Mouse (Mus musculus) neural tube, embryonic 12.5 days (tissue): ENCODE data around the gene Sobp. TPM values are rescaled to one million over a fixed set of nuclear protein-coding genes. Genes with fewer than 3 reads are reported as not detected.
A peak's percentile ranks its signal among the peaks of the same experiment; 100 is the strongest.

Experiments used
- ATAC-seq: fragments of 200-750 bp; cut with Nextera tagmentation; 2 replicates; pipeline ENCODE4 v1.8.0; 2017; ENCODE audit warnings: low read depth, mild to moderate bottlenecking, moderate TSS enrichment, moderate library complexity; ENCODE audit not compliant: low FRiP score
- H3K27ac ChIP-seq: fragments of 300-500 bp; sonication (generic); 2 replicates; pipeline ENCODE4 v1.5.1; 2016
- H3K27me3 ChIP-seq: fragments of 300-500 bp; sonication (generic); replicated peaks from 2 replicates; pipeline ENCODE4 v1.6.1; 2016; ENCODE audit warnings: mild to moderate bottlenecking
- H3K36me3 ChIP-seq: fragments of 300-500 bp; sonication (generic); 2 replicates; pipeline ENCODE4 v1.6.1; 2016; ENCODE audit warnings: mild to moderate bottlenecking
- H3K4me1 ChIP-seq: fragments of 300-500 bp; sonication (generic); 2 replicates; pipeline ENCODE4 v1.6.1; 2016
- H3K4me2 ChIP-seq: fragments of 300-500 bp; sonication (generic); replicated peaks from 2 replicates; pipeline ENCODE4 v1.6.1; 2016; ENCODE audit warnings: mild to moderate bottlenecking
- H3K4me3 ChIP-seq: fragments of 300-500 bp; sonication (generic); 2 replicates; pipeline ENCODE4 v1.5.1; 2016
- H3K9ac ChIP-seq: fragments of 300-500 bp; sonication (generic); 2 replicates; pipeline ENCODE4 v1.6.1; 2016; ENCODE audit warnings: mild to moderate bottlenecking
- H3K9me3 ChIP-seq: fragments of 300-500 bp; sonication (generic); 2 replicates; pipeline ENCODE4 v1.6.1; 2016; ENCODE audit warnings: mild to moderate bottlenecking
- WGBS: fragments of 180-500 bp; shearing (Covaris S2); methylation state at CpG from one replicate; pipeline ENCODE4 v1.1.7; 2016; 5-methylcytosine and 5-hydroxymethylcytosine counted together
- polyA plus RNA-seq: library from polyadenylated mRNA; unstranded; fragments of >200 nt; fragmentation: Nextera tagmentation; extraction: Ambion mirVana; gene quantifications from 2 replicates; pipeline ENCODE4 v1.2.1, GENCODE M21; 2016

Gene Sobp
- polyA plus RNA-seq, 1 experiment from 2014 or later: 6.1 TPM

- ATAC-seq: no peak
- WGBS: 5% methylated on average over 13 of the region's 13 CpGs
- no peaks in the 10 kb centered on the region for H3K36me3 ChIP-seq
- peak overlapping the region; percentile 65 for H3K4me2 ChIP-seq
- H3K27me3 ChIP-seq: no peaks in the 10 kb centered on the region
- H3K9ac ChIP-seq: no peak overlapping the region
- peaks cover 23% of the 10 kb centered on the region for H3K4me1 ChIP-seq
- no peaks in the 10 kb centered on the region for H3K9me3 ChIP-seq
- H3K27ac ChIP-seq: no peak overlapping the region
- no peak overlapping the region for H3K4me3 ChIP-seq
Measured at GRCm38 (mm10) chr10:43002066-43002678, 172.2 kb downstream of the Sobp start.

- no peak overlapping the region for H3K9ac ChIP-seq
- H3K4me1 ChIP-seq: peaks cover 23% of the 10 kb centered on the region
- 61% methylated on average over 3 of the region's 3 CpGs for WGBS
- no peaks in the 10 kb centered on the region for H3K36me3 ChIP-seq
- no peak for ATAC-seq
- H3K27me3 ChIP-seq: no peaks in the 10 kb centered on the region
- H3K9me3 ChIP-seq: no peaks in the 10 kb centered on the region
- no peak overlapping the region for H3K4me3 ChIP-seq
- no peak overlapping the region for H3K4me2 ChIP-seq
- no peak overlapping the region for H3K27ac ChIP-seq
Measured at GRCm38 (mm10) chr10:43001433-43001832, 172.9 kb downstream of the Sobp start.

GRCm38 (mm10) chr10:42999324-42999723 is 175.0 kb downstream of the Sobp start:
- H3K4me1 ChIP-seq: peaks cover 36% of the 10 kb centered on the region
- no peak overlapping the region for H3K4me3 ChIP-seq
- no peaks in the 10 kb centered on the region for H3K27me3 ChIP-seq
- H3K36me3 ChIP-seq: no peaks in the 10 kb centered on the region
- H3K27ac ChIP-seq: no peak overlapping the region
- no peak overlapping the region for H3K4me2 ChIP-seq
- H3K9me3 ChIP-seq: no peaks in the 10 kb centered on the region
- H3K9ac ChIP-seq: no peak overlapping the region
- WGBS: 92% methylated on average over 10 of the region's 10 CpGs
- ATAC-seq: no peak

GRCm38 (mm10) chr10:42997278-42997677 is 177.1 kb downstream of the Sobp start:
- H3K9me3 ChIP-seq: no peaks in the 10 kb centered on the region
- ATAC-seq: no peak
- 90% methylated on average over 2 of the region's 2 CpGs for WGBS
- H3K4me3 ChIP-seq: no peak overlapping the region
- H3K4me2 ChIP-seq: no peak overlapping the region
- H3K27me3 ChIP-seq: no peaks in the 10 kb centered on the region
- no peaks in the 10 kb centered on the region for H3K36me3 ChIP-seq
- no peak overlapping the region for H3K27ac ChIP-seq
- H3K4me1 ChIP-seq: peaks cover 22% of the 10 kb centered on the region
- no peak overlapping the region for H3K9ac ChIP-seq

- Histone ChIP-seq H3K36me3 (no peaks in the 10 kb centered on the region), H3K4me2 (no peak overlapping the region), H3K4me3 (no peak overlapping the region), H3K9ac (no peak overlapping the region), H3K4me1 (peaks cover 15% of the 10 kb centered on the region), H3K27ac (no peak overlapping the region), H3K9me3 (no peaks in the 10 kb centered on the region), H3K27me3 (no peaks in the 10 kb centered on the region)
- 44% methylated on average over 13 of the region's 13 CpGs for WGBS
- ATAC-seq: no peak
Measured at GRCm38 (mm10) chr10:42995484-42995895, 178.8 kb downstream of the Sobp start.

GRCm38 (mm10) chr10:42994331-42994782 is 180.0 kb downstream of the Sobp start:
- no peaks in the 10 kb centered on the region for H3K27me3 ChIP-seq
- H3K4me3 ChIP-seq: no peak overlapping the region
- H3K4me2 ChIP-seq: peak overlapping the region; percentile 30

GRCm38 (mm10) chr10:42991018-42991417 is 183.3 kb downstream of the Sobp start:
- Histone ChIP-seq H3K27ac (no peak overlapping the region), H3K4me2 (no peak overlapping the region), H3K9ac (no peak overlapping the region), H3K4me1 (peaks cover 18% of the 10 kb centered on the region), H3K27me3 (no peaks in the 10 kb centered on the region), H3K36me3 (no peaks in the 10 kb centered on the region), H3K4me3 (no peak overlapping the region), H3K9me3 (no peaks in the 10 kb centered on the region)
- 46% methylated on average over 9 of the region's 9 CpGs for whole genome bisulfite sequencing
- ATAC-seq: no peak

More at GRCm38 (mm10) chr10:42994331-42994782, 180.0 kb downstream of the Sobp start:
- ATAC-seq: no peak
- peaks cover 15% of the 10 kb centered on the region for H3K4me1 ChIP-seq
- no peak overlapping the region for H3K27ac ChIP-seq
- no peaks in the 10 kb centered on the region for H3K9me3 ChIP-seq
- no peak overlapping the region for H3K9ac ChIP-seq
- 25% methylated on average over 13 of the region's 13 CpGs for WGBS
- no peaks in the 10 kb centered on the region for H3K36me3 ChIP-seq

- Histone ChIP-seq H3K9ac (no peak overlapping the region), H3K4me2 (no peak overlapping the region), H3K36me3 (no peaks in the 10 kb centered on the region), H3K27me3 (no peaks in the 10 kb centered on the region), H3K9me3 (no peaks in the 10 kb centered on the region), H3K4me1 (peaks cover 11% of the 10 kb centered on the region), H3K4me3 (no peak overlapping the region), H3K27ac (no peak overlapping the region)
- WGBS: 35% methylated on average over 6 of the region's 6 CpGs
- ATAC-seq: no peak
Measured at GRCm38 (mm10) chr10:42989910-42990309, 184.4 kb downstream of the Sobp start.

GRCm38 (mm10) chr10:42988627-42989026 is 185.7 kb downstream of the Sobp start:
- no peak overlapping the region for H3K4me2 ChIP-seq
- no peaks in the 10 kb centered on the region for H3K9me3 ChIP-seq
- WGBS: 67% methylated on average over 15 of the region's 15 CpGs
- no peak for ATAC-seq
- H3K4me1 ChIP-seq: peaks cover 3% of the 10 kb centered on the region; the same call in 1 of the 2 replicates
- no peaks in the 10 kb centered on the region for H3K36me3 ChIP-seq
- no peak overlapping the region for H3K27ac ChIP-seq
- H3K27me3 ChIP-seq: no peaks in the 10 kb centered on the region
- no peak overlapping the region for H3K4me3 ChIP-seq
- H3K9ac ChIP-seq: no peak overlapping the region

- ATAC-seq: peak; percentile 60; the same call in 1 of the 2 replicates
- Histone ChIP-seq H3K4me2 (no peak overlapping the region), H3K27ac (no peak overlapping the region), H3K9me3 (no peaks in the 10 kb centered on the region), H3K27me3 (no peaks in the 10 kb centered on the region), H3K36me3 (no peaks in the 10 kb centered on the region), H3K9ac (no peak overlapping the region), H3K4me3 (no peak overlapping the region), H3K4me1 (peaks cover 6% of the 10 kb centered on the region; the same call in 1 of the 2 replicates)
- 13% methylated on average over 6 of the region's 6 CpGs for WGBS
Measured at GRCm38 (mm10) chr10:42987594-42988052, 186.7 kb downstream of the Sobp start.

GRCm38 (mm10) chr10:42984886-42985285 is 189.4 kb downstream of the Sobp start:
- no peak for ATAC-seq
- Histone ChIP-seq H3K4me1 (peaks cover 18% of the 10 kb centered on the region), H3K27ac (no peak overlapping the region), H3K9me3 (no peaks in the 10 kb centered on the region), H3K9ac (no peak overlapping the region), H3K27me3 (no peaks in the 10 kb centered on the region), H3K4me3 (no peak overlapping the region), H3K36me3 (no peaks in the 10 kb centered on the region), H3K4me2 (no peak overlapping the region)
- WGBS: 66% methylated on average over 4 of the region's 4 CpGs

- no peak overlapping the region for H3K4me2 ChIP-seq
- no peak overlapping the region for H3K27ac ChIP-seq
- H3K27me3 ChIP-seq: peaks cover 8% of the 10 kb centered on the region; the same call in 1 of the 2 replicates
- no peak overlapping the region for H3K9ac ChIP-seq
- ATAC-seq: peak; percentile 82
- 45% methylated on average over 7 of the region's 7 CpGs for WGBS
- H3K4me3 ChIP-seq: no peak overlapping the region
- H3K9me3 ChIP-seq: no peaks in the 10 kb centered on the region
- H3K36me3 ChIP-seq: no peaks in the 10 kb centered on the region
- peaks cover 15% of the 10 kb centered on the region for H3K4me1 ChIP-seq
Measured at GRCm38 (mm10) chr10:42980999-42981757, 193.2 kb downstream of the Sobp start.
